In genomic region chr3:30696346-30696745, GRCm38 (mm10) we compare ENCODE assay signal across 8 mouse cellular contexts. TPM values are rescaled to one million over a fixed set of nuclear protein-coding genes. Genes with fewer than 3 reads are reported as not detected.
DNase-seq lines count a peak whose midpoint lies in the region; ATAC-seq and TF ChIP-seq lines count a peak whose summit lies in the region.
"Had no signal": no experiment of that assay in that cellular context is flagged by ENCODE, and none has a peak within 500 bp of the region (broad histone marks: within the 10 kb centered on the region; RNA-seq: fewer than 3 reads in every experiment).

No protein-coding gene starts in this region.

- H3K4me1 ChIP-seq in E14TG2a.4 (replicated peaks; ENCODE audit: low read depth, low read length) = peaks cover 84% of the 10 kb centered on the region
- no peaks in the 10 kb centered on the region for H3K4me1 ChIP-seq in liver, postnatal 0 days (ENCODE audit: insufficient read depth)

- CTCF ChIA-PET in Patski (lab: Charles Lee) = interaction anchor here (0.6 to 3.8 kb wide), 43 partner anchors 8 to 443 kb away, joined by 3 to 13 read pairs (median 4); partner anchors contain the start of genes Gpr160 and Sec62

- no peak overlapping the region for H3K9ac ChIP-seq in liver, postnatal 0 days (replicated peaks)

- peak; percentile 85 for DNase-seq in Patski (ENCODE audit: low read depth, low spot score)
- peak; percentile 67 to 78 for DNase-seq in cerebellum, postnatal 25 days
- DNase-seq in gastrocnemius, adult 8-10 months (ENCODE audit: low spot score in 2 of 2) = peak; percentile 5 to 7
- peak; percentile 85 for DNase-seq in kidney, postnatal 10 days
- DNase-seq in liver, postnatal 0 days = peak; percentile 68
- peak; percentile 71 to 73 for DNase-seq in right cerebral cortex, adult 2 months (ENCODE audit: low spot score in 2 of 2)

- peaks cover 50% of the 10 kb centered on the region for H3K36me3 ChIP-seq in E14TG2a.4 (ENCODE audit: insufficient read depth, low read length)
- H3K36me3 ChIP-seq in liver, postnatal 0 days (replicated peaks; ENCODE audit: insufficient read depth, low read length) = no peaks in the 10 kb centered on the region

- POLR2A ChIA-PET in Patski (lab: Charles Lee) = interaction anchor here (1.1 to 1.3 kb wide), 2 partner anchors 96 to 154 kb away, joined by 3 read pairs; partner anchors contain the start of gene Sec62

- in situ Hi-C loops in Patski (cut with MboI; ENCODE audit: low pct_unique_long_range_greater_than_20kb) = no loop called here

- 10% methylated on average over 2 of the region's 2 CpGs for WGBS in liver, postnatal 0 days (ENCODE audit: insufficient replicate concordance)

- H3K4me3 ChIP-seq in E14TG2a.4 (replicated peaks; ENCODE audit: low read length) = no peak overlapping the region
- no peak overlapping the region for H3K4me3 ChIP-seq in liver, postnatal 0 days (ENCODE audit: low read depth, low read length)

- no peak for TF ChIP-seq EP300 in liver, postnatal 0 days (IDR thresholded peaks at IDR 0.05; ENCODE audit: low read depth)

- no peak overlapping the region for H3K27ac ChIP-seq in liver, postnatal 0 days (ENCODE audit: low read depth)

- peak; percentile 88 for ATAC-seq in Patski
- ATAC-seq in liver, postnatal 0 days = no peak

- peak; percentile 93 for TF ChIP-seq CTCF in E14TG2a.4 (conservative IDR thresholded peaks at IDR 0.05; ENCODE audit: low read length)
- peak; percentile 98 for TF ChIP-seq CTCF in Patski (IDR thresholded peaks at IDR 0.05)
- peak; percentile 92 for TF ChIP-seq CTCF in liver, postnatal 0 days (IDR thresholded peaks at IDR 0.05; ENCODE audit: low read depth)

- no peaks in the 10 kb centered on the region for H3K27me3 ChIP-seq in E14TG2a.4 (ENCODE audit: insufficient read depth, low read length)
- H3K27me3 ChIP-seq in Patski = no peaks in the 10 kb centered on the region
- no peaks in the 10 kb centered on the region for H3K27me3 ChIP-seq in liver, postnatal 0 days (ENCODE audit: insufficient read depth, low read length)

- no peak overlapping the region for H3K4me2 ChIP-seq in liver, postnatal 0 days (ENCODE audit: low read depth, low read length)

- H3K9me3 ChIP-seq in E14TG2a.4 (ENCODE audit: low read length) = 0 out of 2 replicates have a peak, but pooled peaks cover 3% of the 10 kb centered on the region
- no peaks in the 10 kb centered on the region for H3K9me3 ChIP-seq in liver, postnatal 0 days (ENCODE audit: low read length)

RNA-seq across cellular contexts. Expression of gene Lrrc31, which starts 3.3 kb away (rescaled TPM):
- polyA plus RNA-seq in Patski (2021) = not detected
- total RNA-seq in gastrocnemius, adult 8-10 months (2022) = not detected
- 0.06 TPM in 1 of 2 replicates, not detected in the other for polyA plus RNA-seq in liver, postnatal 0 days (2015; fragmentation: Nextera tagmentation; extraction: Ambion mirVana)
- total RNA-seq: left cerebral cortex, adult 8-10 months had no signal

RNA-seq across cellular contexts. Expression of gene Lrrc34, which starts 48.7 kb away (rescaled TPM):
- 0.08 TPM for polyA plus RNA-seq in Patski (2021)
- not detected for total RNA-seq in gastrocnemius, adult 8-10 months (2022)
- polyA plus RNA-seq in liver, postnatal 0 days (2015; fragmentation: Nextera tagmentation; extraction: Ambion mirVana) = 0.06 and 0.14 TPM in 2 replicates

RNA-seq across cellular contexts. Expression of gene Samd7, which starts 49.7 kb away (rescaled TPM):
- polyA plus RNA-seq in Patski (2021) = not detected
- total RNA-seq in gastrocnemius, adult 8-10 months (2022) = not detected
- polyA plus RNA-seq in liver, postnatal 0 days (2015; fragmentation: Nextera tagmentation; extraction: Ambion mirVana) = 0.04 TPM in 2 replicates

RNA-seq across cellular contexts. Expression of gene Lrriq4, which starts 52.0 kb away (rescaled TPM):
- polyA plus RNA-seq in Patski (2021) = not detected
- not detected for total RNA-seq in gastrocnemius, adult 8-10 months (2022)
- polyA plus RNA-seq in liver, postnatal 0 days (2015; fragmentation: Nextera tagmentation; extraction: Ambion mirVana) = not detected in 2 replicates
- total RNA-seq: left cerebral cortex, adult 8-10 months had no signal

Comparison
In these comparisons a context has a peak if more than half of its experiments do, and no peak if none do; other contexts are left out.
1. DNase-seq: peak in every context shown above with its lines; median percentile 85 in Patski; 85 in kidney, postnatal 10 days; 72 in cerebellum, postnatal 25 days; 72 in right cerebral cortex, adult 2 months; 68 in liver, postnatal 0 days; 6 in gastrocnemius, adult 8-10 months.